ENCODE assay signal across 18 mouse cellular contexts in the genomic region with DNA sequence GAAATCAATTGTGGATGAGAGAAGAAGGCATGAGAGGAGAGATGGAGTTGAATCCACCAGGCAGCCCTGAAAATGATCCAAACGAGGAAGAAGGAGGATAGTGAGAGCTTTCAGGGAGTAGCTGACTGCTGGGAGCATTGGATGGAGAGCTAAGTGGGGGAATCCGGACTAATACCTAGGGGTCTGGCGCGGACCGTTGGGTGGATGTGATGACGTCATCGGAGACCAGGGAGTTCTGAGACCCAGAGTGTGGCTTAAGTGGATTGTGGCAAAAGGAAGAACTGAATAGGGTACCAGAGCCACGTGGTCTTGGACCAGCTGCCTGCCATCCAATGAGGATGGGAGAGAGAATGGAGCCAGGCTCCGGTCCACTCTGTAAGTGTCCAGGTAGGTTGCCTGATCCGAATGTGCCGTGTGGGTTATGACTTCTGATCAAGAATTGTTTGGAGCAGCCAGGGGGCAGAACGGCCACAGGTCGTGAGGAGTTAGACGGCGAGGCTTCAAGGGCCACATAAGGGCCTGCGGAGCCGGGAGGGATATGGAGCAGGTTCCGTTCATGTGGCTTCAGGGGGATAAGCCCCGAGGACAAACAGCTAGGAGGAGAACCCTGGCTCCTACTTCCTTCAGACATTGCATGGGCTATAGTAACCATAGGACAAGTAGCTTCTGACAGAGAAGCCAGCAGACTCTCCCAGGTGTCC. TPM values are rescaled to one million over a fixed set of nuclear protein-coding genes. Genes with fewer than 3 reads are reported as not detected.
DNase-seq lines count a peak whose midpoint lies in the region; ATAC-seq and TF ChIP-seq lines count a peak whose summit lies in the region.
"Had no signal": no experiment of that assay in that cellular context is flagged by ENCODE, and none has a peak within 500 bp of the region (broad histone marks: within the 10 kb centered on the region; RNA-seq: fewer than 3 reads in every experiment).

No protein-coding gene starts in this region.

- peak; percentile 10; the same call in 1 of the 2 replicates for ATAC-seq in heart, postnatal 0 days (ENCODE audit: insufficient read depth, low read depth)
- ATAC-seq in kidney, embryonic 14.5 days (ENCODE audit: low FRiP score, low TSS enrichment) = no peak; the same call in 1 of the 2 replicates
- ATAC-seq in embryonic facial prominence, embryonic 14.5 days (ENCODE audit: low read depth) = peak; percentile 35
- peak; percentile 36; the same call in 1 of the 2 replicates for ATAC-seq in limb, embryonic 14.5 days (ENCODE audit: low FRiP score, low read depth)
- no peak for ATAC-seq in liver, embryonic 11.5 days (replicated peaks; ENCODE audit: low FRiP score)
- ATAC-seq: forebrain, embryonic 15.5 days; intestine, embryonic 16.5 days; liver, postnatal 0 days had no signal

- no peak overlapping the region for H3K4me2 ChIP-seq in heart, postnatal 0 days (ENCODE audit: low read depth, low read length)
- H3K4me2 ChIP-seq in kidney, embryonic 14.5 days (replicated peaks; ENCODE audit: low read depth, low read length) = no peak overlapping the region
- H3K4me2 ChIP-seq in embryonic facial prominence, embryonic 14.5 days (ENCODE audit: low read depth, low read length) = no peak overlapping the region
- no peak overlapping the region for H3K4me2 ChIP-seq in limb, embryonic 14.5 days (replicated peaks; ENCODE audit: low read depth, low read length, severe bottlenecking)
- no peak overlapping the region for H3K4me2 ChIP-seq in liver, embryonic 11.5 days
- H3K4me2 ChIP-seq: forebrain, embryonic 15.5 days; heart, embryonic 15.5 days; hindbrain, embryonic 12.5 days; limb, embryonic 12.5 days had no signal

- peaks cover 8% of the 10 kb centered on the region; the same call in 1 of the 2 replicates for H3K36me3 ChIP-seq in heart, postnatal 0 days (replicated peaks; ENCODE audit: control insufficient read depth, insufficient read depth, low read length)
- peaks cover 40% of the 10 kb centered on the region for H3K36me3 ChIP-seq in heart, embryonic 10.5 days
- peaks cover 30% of the 10 kb centered on the region for H3K36me3 ChIP-seq in kidney, embryonic 14.5 days (ENCODE audit: control insufficient read depth, insufficient read depth, low read length)
- H3K36me3 ChIP-seq in embryonic facial prominence, embryonic 14.5 days (ENCODE audit: control insufficient read depth, insufficient read depth, low read length) = peaks cover 49% of the 10 kb centered on the region
- H3K36me3 ChIP-seq in limb, embryonic 14.5 days (ENCODE audit: control insufficient read depth, insufficient read depth, low read length) = peaks cover 44% of the 10 kb centered on the region
- H3K36me3 ChIP-seq in liver, embryonic 11.5 days (ENCODE audit: control insufficient read depth, insufficient read depth, low read length) = no peaks in the 10 kb centered on the region

- 70% methylated on average over 19 of the region's 19 CpGs for WGBS in heart, postnatal 0 days
- WGBS in heart, embryonic 10.5 days = 76% methylated on average over 19 of the region's 19 CpGs
- WGBS in kidney, embryonic 14.5 days = 82% methylated on average over 19 of the region's 19 CpGs
- 74% methylated on average over 19 of the region's 19 CpGs for WGBS in embryonic facial prominence, embryonic 14.5 days
- WGBS in limb, embryonic 14.5 days = 82% methylated on average over 19 of the region's 19 CpGs
- 81% methylated on average over 19 of the region's 19 CpGs for WGBS in liver, embryonic 11.5 days

- H3K9me3 ChIP-seq in heart, postnatal 0 days (replicated peaks; ENCODE audit: control insufficient read depth, low read length) = no peaks in the 10 kb centered on the region
- H3K9me3 ChIP-seq in heart, embryonic 10.5 days = no peaks in the 10 kb centered on the region
- H3K9me3 ChIP-seq in kidney, embryonic 14.5 days (ENCODE audit: control insufficient read depth, low read length) = no peaks in the 10 kb centered on the region
- no peaks in the 10 kb centered on the region for H3K9me3 ChIP-seq in embryonic facial prominence, embryonic 14.5 days (ENCODE audit: control insufficient read depth, low read length)
- no peaks in the 10 kb centered on the region for H3K9me3 ChIP-seq in limb, embryonic 14.5 days (ENCODE audit: control insufficient read depth, low read length)
- no peaks in the 10 kb centered on the region for H3K9me3 ChIP-seq in liver, embryonic 11.5 days (ENCODE audit: control insufficient read depth, low read length)
- H3K9me3 ChIP-seq: forebrain, embryonic 15.5 days; heart, embryonic 15.5 days; hindbrain, embryonic 12.5 days; limb, embryonic 12.5 days; megakaryocyte, embryonic 14.5 days had no signal

- no peak for TF ChIP-seq CTCF in heart, postnatal 0 days (IDR thresholded peaks at IDR 0.05; ENCODE audit: low read depth)

- no peak for TF ChIP-seq POLR2A in limb, embryonic 14.5 days (IDR thresholded peaks at IDR 0.05; ENCODE audit: borderline replicate concordance, extremely low read depth, insufficient read depth, insufficient read length)

- H3K9ac ChIP-seq in heart, postnatal 0 days (replicated peaks; ENCODE audit: low read depth, low read length) = no peak overlapping the region
- no peak overlapping the region for H3K9ac ChIP-seq in kidney, embryonic 14.5 days (ENCODE audit: low read depth, low read length)
- H3K9ac ChIP-seq in embryonic facial prominence, embryonic 14.5 days (ENCODE audit: low read depth, low read length) = no peak overlapping the region
- H3K9ac ChIP-seq in limb, embryonic 14.5 days (ENCODE audit: low read depth, low read length, severe bottlenecking) = no peak overlapping the region
- no peak overlapping the region for H3K9ac ChIP-seq in liver, embryonic 11.5 days (ENCODE audit: low read depth, low read length)
- H3K9ac ChIP-seq: forebrain, embryonic 15.5 days; heart, embryonic 15.5 days; hindbrain, embryonic 12.5 days; limb, embryonic 12.5 days; liver, postnatal 0 days had no signal

- DNase-seq in heart, postnatal 0 days (ENCODE audit: low spot score) = no peak
- no peak for DNase-seq in heart, embryonic 10.5 days (ENCODE audit: low spot score)
- DNase-seq in kidney, postnatal 10 days = peak; percentile 29
- DNase-seq in embryonic facial prominence, embryonic 14.5 days (ENCODE audit: low spot score) = no peak
- DNase-seq in limb, embryonic 14.5 days (ENCODE audit: low spot score) = no peak
- DNase-seq in liver, embryonic 11.5 days (ENCODE audit: low spot score) = no peak
- DNase-seq in ovary, postnatal 10 days (ENCODE audit: low spot score) = no peak
- DNase-seq: cerebellum, adult 2 months; cerebellum, postnatal 36 days; liver, postnatal 0 days; thymus, adult 2 months had no signal

- TF ChIP-seq EP300 in heart, postnatal 0 days (IDR thresholded peaks at IDR 0.05; ENCODE audit: low read depth) = no peak

- no peaks in the 10 kb centered on the region for H3K4me1 ChIP-seq in heart, postnatal 0 days (ENCODE audit: control insufficient read depth, insufficient read depth)
- H3K4me1 ChIP-seq in heart, embryonic 10.5 days = no peaks in the 10 kb centered on the region
- no peaks in the 10 kb centered on the region for H3K4me1 ChIP-seq in kidney, embryonic 14.5 days (ENCODE audit: control insufficient read depth, insufficient read depth, low read length)
- H3K4me1 ChIP-seq in embryonic facial prominence, embryonic 14.5 days (ENCODE audit: control insufficient read depth, insufficient read depth, low read length) = no peaks in the 10 kb centered on the region
- H3K4me1 ChIP-seq in limb, embryonic 14.5 days (ENCODE audit: control insufficient read depth, insufficient read depth, low read length) = no peaks in the 10 kb centered on the region; the same call in 1 of the 2 replicates
- no peaks in the 10 kb centered on the region for H3K4me1 ChIP-seq in liver, embryonic 11.5 days (replicated peaks; ENCODE audit: control insufficient read depth, insufficient read depth, low read length)
- H3K4me1 ChIP-seq: heart, embryonic 15.5 days; limb, embryonic 12.5 days; megakaryocyte, embryonic 14.5 days had no signal

- no peak overlapping the region for H3K4me3 ChIP-seq in heart, postnatal 0 days (ENCODE audit: low read depth, low read length)
- no peak overlapping the region for H3K4me3 ChIP-seq in heart, embryonic 10.5 days
- H3K4me3 ChIP-seq in kidney, embryonic 14.5 days (ENCODE audit: low read length) = no peak overlapping the region
- no peak overlapping the region for H3K4me3 ChIP-seq in embryonic facial prominence, embryonic 14.5 days (ENCODE audit: low read depth, low read length)
- no peak overlapping the region for H3K4me3 ChIP-seq in limb, embryonic 14.5 days (replicated peaks; ENCODE audit: low read length)
- no peak overlapping the region for H3K4me3 ChIP-seq in liver, embryonic 11.5 days (ENCODE audit: low read depth, low read length)
- H3K4me3 ChIP-seq: forebrain, embryonic 15.5 days; heart, embryonic 15.5 days; hindbrain, embryonic 12.5 days; limb, embryonic 12.5 days; megakaryocyte, embryonic 14.5 days had no signal

- no peaks in the 10 kb centered on the region for H3K27me3 ChIP-seq in heart, postnatal 0 days (ENCODE audit: control insufficient read depth, insufficient read depth, low read length)
- H3K27me3 ChIP-seq in heart, embryonic 10.5 days (ENCODE audit: insufficient read depth, poor library complexity, severe bottlenecking) = no peaks in the 10 kb centered on the region
- H3K27me3 ChIP-seq in kidney, embryonic 14.5 days (ENCODE audit: control insufficient read depth, insufficient read depth, low read length) = no peaks in the 10 kb centered on the region
- no peaks in the 10 kb centered on the region for H3K27me3 ChIP-seq in embryonic facial prominence, embryonic 14.5 days (replicated peaks; ENCODE audit: control insufficient read depth, insufficient read depth, low read length)
- H3K27me3 ChIP-seq in limb, embryonic 14.5 days (ENCODE audit: control insufficient read depth, insufficient read depth, low read length) = no peaks in the 10 kb centered on the region
- no peaks in the 10 kb centered on the region; the same call in 1 of the 2 replicates for H3K27me3 ChIP-seq in liver, embryonic 11.5 days (replicated peaks; ENCODE audit: control insufficient read depth, insufficient read depth, low read length)
- H3K27me3 ChIP-seq: forebrain, embryonic 15.5 days; heart, embryonic 15.5 days; hindbrain, embryonic 12.5 days; limb, embryonic 12.5 days had no signal

- H3K27ac ChIP-seq in heart, postnatal 0 days (ENCODE audit: low read depth) = no peak overlapping the region
- H3K27ac ChIP-seq in heart, embryonic 10.5 days = no peak overlapping the region
- H3K27ac ChIP-seq in kidney, embryonic 14.5 days (ENCODE audit: low read depth, low read length) = no peak overlapping the region
- H3K27ac ChIP-seq in embryonic facial prominence, embryonic 14.5 days (replicated peaks; ENCODE audit: low read depth, low read length) = no peak overlapping the region
- H3K27ac ChIP-seq in limb, embryonic 14.5 days (replicated peaks; ENCODE audit: low read depth, low read length) = no peak overlapping the region
- no peak overlapping the region for H3K27ac ChIP-seq in liver, embryonic 11.5 days (ENCODE audit: low read depth, low read length)
- H3K27ac ChIP-seq: forebrain, embryonic 15.5 days; heart, embryonic 15.5 days; hindbrain, embryonic 12.5 days; limb, embryonic 12.5 days had no signal

RNA-seq across cellular contexts. Expression of a gene that starts 18.3 kb away (rescaled TPM):
- total RNA-seq in heart, postnatal 0 days (2014; rRNA removed; ENCODE audit: low replicate concordance) = 147 and 170 TPM in 2 replicates
- polyA plus RNA-seq in heart, postnatal 0 days (2015; fragmentation: Nextera tagmentation; extraction: Ambion mirVana) = 50.8 and 55.4 TPM in 2 replicates
- polyA plus RNA-seq in heart, embryonic 10.5 days (2016; fragmentation: Nextera tagmentation; extraction: Ambion mirVana) = 158 and 178 TPM in 2 replicates
- 56.4 and 61.4 TPM in 2 replicates for polyA plus RNA-seq in kidney, embryonic 14.5 days (2014; fragmentation: Nextera tagmentation; extraction: Ambion mirVana)
- polyA plus RNA-seq in embryonic facial prominence, embryonic 14.5 days (2014; fragmentation: Nextera tagmentation; extraction: Ambion mirVana) = 131 and 138 TPM in 2 replicates
- polyA plus RNA-seq in limb, embryonic 14.5 days (2012; rRNA removed) = 332 and 333 TPM in 2 replicates
- 114 and 118 TPM in 2 replicates for polyA plus RNA-seq in limb, embryonic 14.5 days (2014; fragmentation: Nextera tagmentation; extraction: Ambion mirVana)
- 29.3 and 33.8 TPM in 2 replicates for polyA plus RNA-seq in liver, embryonic 11.5 days (2014; fragmentation: Nextera tagmentation; extraction: Ambion mirVana)

RNA-seq across cellular contexts. Expression of a gene that starts 32.1 kb away (rescaled TPM):
- 24.1 and 140 TPM in 2 replicates for total RNA-seq in heart, postnatal 0 days (2014; rRNA removed; ENCODE audit: low replicate concordance)
- polyA plus RNA-seq in heart, postnatal 0 days (2015; fragmentation: Nextera tagmentation; extraction: Ambion mirVana) = 10.2 and 12.7 TPM in 2 replicates
- 137 and 226 TPM in 2 replicates for polyA plus RNA-seq in heart, embryonic 10.5 days (2016; fragmentation: Nextera tagmentation; extraction: Ambion mirVana)
- polyA plus RNA-seq in kidney, embryonic 14.5 days (2014; fragmentation: Nextera tagmentation; extraction: Ambion mirVana) = 148 and 171 TPM in 2 replicates
- polyA plus RNA-seq in embryonic facial prominence, embryonic 14.5 days (2014; fragmentation: Nextera tagmentation; extraction: Ambion mirVana) = 446 and 451 TPM in 2 replicates
- 287 and 384 TPM in 2 replicates for polyA plus RNA-seq in limb, embryonic 14.5 days (2012; rRNA removed)
- polyA plus RNA-seq in limb, embryonic 14.5 days (2014; fragmentation: Nextera tagmentation; extraction: Ambion mirVana) = 343 and 395 TPM in 2 replicates
- polyA plus RNA-seq in liver, embryonic 11.5 days (2014; fragmentation: Nextera tagmentation; extraction: Ambion mirVana) = 44.0 and 50.5 TPM in 2 replicates

Comparison
In these comparisons a context has a peak if more than half of its experiments do, and no peak if none do; other contexts are left out.
1. ATAC-seq: peak in heart, postnatal 0 days (single experiment), embryonic facial prominence, embryonic 14.5 days (single experiment) and limb, embryonic 14.5 days (single experiment); none in kidney, embryonic 14.5 days (single experiment) and liver, embryonic 11.5 days (single experiment).